7 mouse cellular contexts compared by ENCODE assay signal in the genomic region with DNA sequence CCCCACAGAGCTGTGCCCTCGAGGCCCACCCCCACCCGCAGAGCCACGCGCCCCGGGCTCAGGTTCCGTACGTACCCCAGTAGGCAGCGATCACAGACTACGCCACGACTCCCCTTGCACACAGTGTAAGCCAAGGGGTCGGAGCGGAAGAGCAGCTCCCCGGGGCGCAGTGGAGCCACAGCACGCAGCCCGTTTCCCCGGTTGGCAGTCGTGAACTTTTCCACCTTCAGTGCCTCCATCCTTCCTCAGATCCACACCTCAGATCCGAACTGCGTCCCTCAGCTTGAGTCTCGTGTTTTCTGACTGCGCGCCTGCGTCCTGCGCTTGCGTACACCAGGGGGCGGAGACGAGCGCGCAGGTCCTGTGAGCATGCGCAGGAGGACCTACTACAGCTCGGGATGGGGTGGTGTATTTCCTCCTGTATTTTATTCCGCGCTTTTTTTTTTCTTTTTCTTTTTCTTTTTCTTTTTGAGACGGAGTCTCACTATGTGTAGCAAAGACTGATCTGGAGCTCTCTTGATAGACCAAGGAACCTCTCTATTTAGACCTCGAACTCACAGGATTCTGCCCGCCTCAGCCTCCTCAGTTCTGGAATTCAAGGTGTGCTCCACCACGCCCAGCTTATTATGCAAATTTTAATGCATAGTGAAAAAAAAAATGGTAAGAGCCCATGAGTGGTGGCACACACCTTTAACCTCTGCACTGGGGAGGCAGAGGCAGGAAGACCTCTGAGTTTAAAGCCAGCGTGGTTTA. TPM values are rescaled to one million over a fixed set of nuclear protein-coding genes. Genes with fewer than 3 reads are reported as not detected.
DNase-seq lines count a peak whose midpoint lies in the region; ATAC-seq and TF ChIP-seq lines count a peak whose summit lies in the region.

A gene (minus strand): TSS at position 329 of the 753 bp plus-strand sequence.

- 6% methylated on average over 39 of the region's 39 CpGs for WGBS in embryonic facial prominence, embryonic 12.5 days
- 6% methylated on average over 39 of the region's 39 CpGs for WGBS in kidney, adult 2 months
- WGBS in limb, embryonic 12.5 days = 6% methylated on average over 39 of the region's 39 CpGs
- 7% methylated on average over 39 of the region's 39 CpGs for WGBS in midbrain, embryonic 15.5 days
- 4% methylated on average over 39 of the region's 39 CpGs for WGBS in spleen, adult 2 months

- no peaks in the 10 kb centered on the region for H3K36me3 ChIP-seq in embryonic facial prominence, embryonic 12.5 days
- no peaks in the 10 kb centered on the region for H3K36me3 ChIP-seq in kidney, adult 2 months (ENCODE audit: control insufficient read depth, insufficient read depth, low read length)
- no peaks in the 10 kb centered on the region for H3K36me3 ChIP-seq in limb, embryonic 12.5 days
- H3K36me3 ChIP-seq in midbrain, embryonic 15.5 days (replicated peaks) = no peaks in the 10 kb centered on the region
- no peaks in the 10 kb centered on the region for H3K36me3 ChIP-seq in spleen, adult 2 months (ENCODE audit: control insufficient read depth, insufficient read depth, low read length)

- peak within 1 kb of the TSS; percentile 69 for H3K9ac ChIP-seq in embryonic facial prominence, embryonic 12.5 days
- peak within 1 kb of the TSS; percentile 79 for H3K9ac ChIP-seq in limb, embryonic 12.5 days (replicated peaks)
- peak within 1 kb of the TSS; percentile 75 for H3K9ac ChIP-seq in midbrain, embryonic 15.5 days

- no peaks in the 10 kb centered on the region for H3K9me3 ChIP-seq in embryonic facial prominence, embryonic 12.5 days
- H3K9me3 ChIP-seq in limb, embryonic 12.5 days = no peaks in the 10 kb centered on the region
- no peaks in the 10 kb centered on the region for H3K9me3 ChIP-seq in midbrain, embryonic 15.5 days

- peak; percentile 83 for DNase-seq in adrenal gland, postnatal 25 days
- peak; percentile 89 for DNase-seq in heart, adult 18-20 months
- DNase-seq in kidney, adult 2 months = peak; percentile 88
- DNase-seq in spleen, adult 2 months (ENCODE audit: low read depth in 1 of 2, low spot score in 2 of 2) = peak; percentile 75 to 85

- peak within 1 kb of the TSS; percentile 81 for H3K4me3 ChIP-seq in embryonic facial prominence, embryonic 12.5 days
- peak within 1 kb of the TSS; percentile 99 for H3K4me3 ChIP-seq in kidney, adult 2 months (ENCODE audit: insufficient read depth, low read depth, low read length)
- peak within 1 kb of the TSS; percentile 74 for H3K4me3 ChIP-seq in limb, embryonic 12.5 days (replicated peaks)
- peak within 1 kb of the TSS; percentile 80 for H3K4me3 ChIP-seq in midbrain, embryonic 15.5 days
- peak within 1 kb of the TSS; percentile 90 for H3K4me3 ChIP-seq in spleen, adult 2 months (ENCODE audit: extremely low read depth, insufficient read depth, insufficient read length)

- ATAC-seq in embryonic facial prominence, embryonic 12.5 days (ENCODE audit: insufficient number of reproducible peaks, insufficient read depth, low FRiP score, low TSS enrichment) = peak; percentile 82
- peak; percentile 83 for ATAC-seq in limb, embryonic 12.5 days (ENCODE audit: insufficient number of reproducible peaks, insufficient read depth, low FRiP score, low TSS enrichment, low read depth)
- peak; percentile 90 for ATAC-seq in midbrain, embryonic 15.5 days (replicated peaks)

- TF ChIP-seq CTCF in kidney, adult 2 months (conservative IDR thresholded peaks at IDR 0.05; ENCODE audit: insufficient read depth, insufficient read length, low read depth, low read length) = peak; percentile 82
- TF ChIP-seq CTCF in spleen, adult 2 months (IDR thresholded peaks at IDR 0.05; ENCODE audit: extremely low read depth, insufficient read depth, insufficient read length, insufficient replicate concordance) = peak; percentile 75; the same call in 1 of the 2 replicates

- H3K27ac ChIP-seq in embryonic facial prominence, embryonic 12.5 days = no peak within 1 kb of the TSS
- H3K27ac ChIP-seq in kidney, adult 2 months (ENCODE audit: insufficient read depth, low read depth, low read length) = no peak within 1 kb of the TSS
- peak within 1 kb of the TSS; percentile 50 for H3K27ac ChIP-seq in limb, embryonic 12.5 days
- H3K27ac ChIP-seq in midbrain, embryonic 15.5 days = 0 out of 2 replicates have a peak within 1 kb of the TSS, but pooled peaks have one; percentile 32
- peak within 1 kb of the TSS; percentile 47; the same call in 1 of the 2 replicates for H3K27ac ChIP-seq in spleen, adult 2 months (ENCODE audit: insufficient read depth, low read length)

- H3K4me1 ChIP-seq in embryonic facial prominence, embryonic 12.5 days = peaks cover 4% of the 10 kb centered on the region; the same call in 1 of the 2 replicates
- H3K4me1 ChIP-seq in kidney, adult 2 months (ENCODE audit: control insufficient read depth, insufficient read depth, low read length) = peaks cover 5% of the 10 kb centered on the region; the same call in 1 of the 2 replicates
- H3K4me1 ChIP-seq in limb, embryonic 12.5 days (replicated peaks) = peaks cover 6% of the 10 kb centered on the region
- peaks cover 11% of the 10 kb centered on the region for H3K4me1 ChIP-seq in midbrain, embryonic 15.5 days
- no peaks in the 10 kb centered on the region; the same call in 1 of the 2 replicates for H3K4me1 ChIP-seq in spleen, adult 2 months (ENCODE audit: control insufficient read depth, insufficient read depth, insufficient read length)

- H3K4me2 ChIP-seq in embryonic facial prominence, embryonic 12.5 days (replicated peaks) = peak within 1 kb of the TSS; percentile 96
- peak within 1 kb of the TSS; percentile 97 for H3K4me2 ChIP-seq in limb, embryonic 12.5 days
- peak within 1 kb of the TSS; percentile 98 for H3K4me2 ChIP-seq in midbrain, embryonic 15.5 days

- H3K27me3 ChIP-seq in embryonic facial prominence, embryonic 12.5 days = no peaks in the 10 kb centered on the region
- no peaks in the 10 kb centered on the region for H3K27me3 ChIP-seq in kidney, adult 2 months (replicated peaks; ENCODE audit: control insufficient read depth, insufficient read depth, low read length)
- H3K27me3 ChIP-seq in limb, embryonic 12.5 days = no peaks in the 10 kb centered on the region
- no peaks in the 10 kb centered on the region for H3K27me3 ChIP-seq in midbrain, embryonic 15.5 days (replicated peaks)
- no peaks in the 10 kb centered on the region for H3K27me3 ChIP-seq in spleen, adult 2 months (ENCODE audit: control insufficient read depth, insufficient read depth, low read length)

- TF ChIP-seq POLR2A in kidney, adult 2 months (IDR thresholded peaks at IDR 0.05; ENCODE audit: low read depth, low read length) = no peak
- TF ChIP-seq POLR2A in spleen, adult 2 months (IDR thresholded peaks at IDR 0.05; ENCODE audit: low read depth, low read length) = peak; percentile 33; the same call in 1 of the 2 replicates

RNA-seq across cellular contexts. Expression of the gene that starts here (rescaled TPM):
- total RNA-seq in adrenal gland, postnatal 25 days (2021) = 5.4 and 9.6 TPM in 2 replicates
- 26.2 and 28.9 TPM in 2 replicates for polyA plus RNA-seq in embryonic facial prominence, embryonic 12.5 days (2016; fragmentation: Nextera tagmentation; extraction: Ambion mirVana)
- 1 to 10 TPM; 7.5 to 8.3 TPM for total RNA-seq in heart, adult 18-20 months (2021)
- 4.0 and 5.2 TPM in 2 replicates for polyA plus RNA-seq in kidney, adult 2 months (2012; rRNA removed)
- polyA plus RNA-seq in limb, embryonic 12.5 days (2016; fragmentation: Nextera tagmentation; extraction: Ambion mirVana) = 26.5 and 26.6 TPM in 2 replicates
- 23.5 and 24.8 TPM in 2 replicates for polyA plus RNA-seq in midbrain, embryonic 15.5 days (2015; fragmentation: Nextera tagmentation; extraction: Ambion mirVana)
- 2.6 and 3.6 TPM in 2 replicates for polyA plus RNA-seq in spleen, adult 2 months (2012; rRNA removed)

Comparison
In these comparisons a context has a peak if more than half of its experiments do, and no peak if none do; other contexts are left out.
1. H3K27ac ChIP-seq: peak in limb, embryonic 12.5 days (single experiment), midbrain, embryonic 15.5 days (single experiment) and spleen, adult 2 months (single experiment); none in embryonic facial prominence, embryonic 12.5 days (single experiment) and kidney, adult 2 months (single experiment).
2. Peak in every context shown above with its lines, with median percentiles within 50 percentile points of each other: DNase-seq, ATAC-seq, H3K4me2 ChIP-seq, H3K4me3 ChIP-seq and H3K9ac ChIP-seq.